Mouse (Mus musculus): Measurements from ENCODE around the gene Frk. TPM values are rescaled to one million over a fixed set of nuclear protein-coding genes. Genes with fewer than 3 reads are reported as not detected.
"Not testable (repeated sequence)": the region's sequence is repeated elsewhere in the genome, so short reads cannot be mapped to it uniquely, and the experiment has no call there.

The Frk gene
- 4.2 and 5.2 TPM in 2 replicates for total RNA-seq (2014; rRNA removed)
- 0.92 and 1.2 TPM in 2 replicates for polyA plus RNA-seq (2012; rRNA removed)

DNA sequence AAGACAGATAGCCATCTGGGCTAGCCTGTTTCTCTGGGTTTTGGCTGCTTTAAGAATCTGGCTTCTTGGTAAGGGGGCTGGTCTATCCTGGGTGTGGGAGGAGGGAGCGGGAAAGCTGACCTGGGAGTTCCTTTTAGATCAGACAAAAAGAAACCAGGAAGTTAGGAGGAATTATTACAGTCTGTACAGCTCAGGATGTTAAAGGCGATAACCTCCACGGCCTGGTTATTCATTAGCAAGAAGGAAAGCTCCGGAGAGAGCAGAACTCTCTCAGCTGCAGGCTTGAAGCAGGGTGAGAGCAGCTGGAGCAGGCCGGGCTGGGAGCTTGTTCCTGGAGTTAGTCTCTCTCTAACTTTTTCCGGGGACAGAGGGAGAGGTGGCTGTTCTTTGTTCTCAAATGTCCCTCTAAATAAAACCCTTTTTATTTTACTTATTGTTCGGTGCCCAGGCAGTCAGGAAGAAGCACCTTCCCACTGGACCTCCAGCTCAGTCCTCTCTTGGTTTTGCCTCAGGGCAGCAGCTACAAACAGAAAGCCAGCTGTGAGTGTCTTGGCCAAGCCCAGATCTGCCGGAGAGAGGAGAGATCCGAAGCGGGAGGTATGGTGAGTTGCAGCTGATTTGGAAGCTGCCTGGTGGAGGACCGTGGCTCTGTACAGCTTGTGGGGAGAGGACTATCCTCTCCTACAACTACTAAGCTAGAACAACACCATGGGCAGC lies at the start of gene Frk:
Gene Frk (plus strand): TSS at position 103 of the 717 bp plus-strand sequence.
- Histone ChIP-seq H3K4me3 (ENCODE audit: insufficient read depth, low read depth, low read length) (peak within 1 kb of the TSS; percentile 38), H3K9ac (ENCODE audit: low read depth, low read length) (peak within 1 kb of the TSS; percentile 44), H3K79me2 (ENCODE audit: control insufficient read depth, insufficient read depth, low read length) (no peaks in the 10 kb centered on the region), H3K36me3 (ENCODE audit: control insufficient read depth, insufficient read depth, low read length) (no peaks in the 10 kb centered on the region), H3K27ac (replicated peaks; ENCODE audit: insufficient read depth, low read depth, low read length) (peak within 1 kb of the TSS; percentile 25), H3K27me3 (ENCODE audit: control insufficient read depth, insufficient read depth, low read length) (no peaks in the 10 kb centered on the region), H3K4me1 (ENCODE audit: control insufficient read depth, insufficient read depth, low read length) (no peaks in the 10 kb centered on the region)
- TF ChIP-seq CTCF (IDR thresholded peaks at IDR 0.05; ENCODE audit: low read depth, low read length) (no peak), POLR2A (IDR thresholded peaks at IDR 0.05; ENCODE audit: extremely low read depth, insufficient read depth, low read length) (no peak)
- WGBS, result 2% methylated on average over 11 of the region's 11 CpGs
- DNase-seq (ENCODE audit: extremely low read depth, low read depth, low spot score), result peak; percentile 74

DNA sequence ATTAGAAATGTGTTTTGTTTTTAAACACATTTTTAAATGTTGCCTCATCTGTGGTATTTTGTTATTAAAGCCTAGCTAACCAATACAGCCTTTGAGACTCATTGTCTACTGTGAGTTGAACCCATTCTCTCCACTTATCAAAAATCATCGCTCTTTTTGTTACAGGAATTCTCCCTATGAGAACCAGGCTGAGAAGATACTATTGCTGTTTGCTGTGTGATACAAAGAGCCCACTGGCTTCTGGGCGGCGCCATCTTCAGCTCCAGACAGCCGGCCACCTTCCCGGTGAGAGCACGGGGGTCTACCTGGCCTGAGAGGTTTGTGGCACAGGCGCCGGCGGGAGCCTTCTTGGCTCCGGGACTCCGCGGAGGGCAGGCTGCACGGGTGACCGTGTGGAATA lies 49.0 kb upstream of the Frk start:
- DNase-seq (ENCODE audit: extremely low read depth, low read depth, low spot score), result not testable (repeated sequence)

DNA sequence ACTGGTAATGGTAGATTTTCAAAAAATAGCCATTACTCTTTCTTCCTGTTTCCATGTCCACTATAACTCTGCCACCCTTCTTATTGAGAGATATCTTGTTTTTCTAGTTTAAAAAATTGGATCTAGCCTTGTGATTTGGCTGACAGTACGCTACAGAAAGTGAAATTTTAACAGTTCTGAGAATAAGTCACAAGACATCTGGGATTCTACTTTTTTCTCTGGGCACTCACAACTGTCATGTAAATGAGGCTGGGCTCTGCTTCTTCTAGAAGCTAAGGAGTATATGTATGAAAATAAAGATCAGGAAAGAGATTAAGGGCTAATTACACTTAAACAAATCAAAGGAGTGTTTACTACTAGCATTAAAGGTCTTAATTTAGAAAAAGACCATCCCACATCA lies 33.7 kb upstream of the Frk start:
- no peak overlapping the region for H3K27ac ChIP-seq (replicated peaks; ENCODE audit: insufficient read depth, low read depth, low read length)
- WGBS, result 74% methylated on average over 1 of the region's 1 CpGs

More for the DNA sequence above, 49.0 kb upstream of the Frk start:
- not testable (repeated sequence) for H3K4me1 ChIP-seq (ENCODE audit: control insufficient read depth, insufficient read depth, low read length); H3K27me3 ChIP-seq (ENCODE audit: control insufficient read depth, insufficient read depth, low read length); H3K4me3 ChIP-seq (ENCODE audit: insufficient read depth, low read depth, low read length); H3K79me2 ChIP-seq (ENCODE audit: control insufficient read depth, insufficient read depth, low read length); H3K9ac ChIP-seq (ENCODE audit: low read depth, low read length); H3K36me3 ChIP-seq (ENCODE audit: control insufficient read depth, insufficient read depth, low read length); H3K27ac ChIP-seq (replicated peaks; ENCODE audit: insufficient read depth, low read depth, low read length)
- 94% methylated on average over 9 of the region's 14 CpGs for WGBS

DNA sequence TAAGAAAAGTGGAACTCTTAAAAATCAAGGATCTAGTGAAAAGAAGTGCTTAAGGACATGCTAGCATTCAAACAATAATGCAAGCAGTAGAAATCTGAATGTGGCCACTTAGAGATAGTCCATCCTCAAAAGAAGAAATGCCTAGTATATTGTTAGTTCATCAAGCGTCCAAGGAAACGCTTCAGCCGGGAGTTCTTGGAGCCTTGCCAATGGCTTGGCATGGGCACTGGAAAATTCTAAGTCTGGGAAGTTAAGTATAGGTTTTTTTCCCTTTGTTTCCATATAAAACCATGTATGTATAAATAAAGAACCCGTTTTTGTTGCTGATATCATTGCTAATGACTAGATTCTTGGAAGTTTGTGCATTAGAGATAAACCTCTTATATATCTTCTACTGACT lies 21.7 kb upstream of the Frk start:
- no peaks in the 10 kb centered on the region for H3K36me3 ChIP-seq (ENCODE audit: control insufficient read depth, insufficient read depth, low read length)
- no peaks in the 10 kb centered on the region for H3K27me3 ChIP-seq (ENCODE audit: control insufficient read depth, insufficient read depth, low read length)
- H3K4me3 ChIP-seq (ENCODE audit: insufficient read depth, low read depth, low read length), result no peak overlapping the region
- DNase-seq (ENCODE audit: extremely low read depth, low read depth, low spot score), result no peak
- H3K27ac ChIP-seq (replicated peaks; ENCODE audit: insufficient read depth, low read depth, low read length), result no peak overlapping the region
- no peak overlapping the region for H3K9ac ChIP-seq (ENCODE audit: low read depth, low read length)
- no peaks in the 10 kb centered on the region for H3K79me2 ChIP-seq (ENCODE audit: control insufficient read depth, insufficient read depth, low read length)
- H3K4me1 ChIP-seq (ENCODE audit: control insufficient read depth, insufficient read depth, low read length), result no peaks in the 10 kb centered on the region
- TF ChIP-seq POLR2A (IDR thresholded peaks at IDR 0.05; ENCODE audit: extremely low read depth, insufficient read depth, low read length) (no peak), CTCF (IDR thresholded peaks at IDR 0.05; ENCODE audit: low read depth, low read length) (no peak)
- WGBS, result 71% methylated on average over 4 of the region's 4 CpGs

More for the DNA sequence above, 33.7 kb upstream of the Frk start:
- Histone ChIP-seq H3K4me1 (ENCODE audit: control insufficient read depth, insufficient read depth, low read length) (no peaks in the 10 kb centered on the region), H3K27me3 (ENCODE audit: control insufficient read depth, insufficient read depth, low read length) (no peaks in the 10 kb centered on the region), H3K79me2 (ENCODE audit: control insufficient read depth, insufficient read depth, low read length) (no peaks in the 10 kb centered on the region), H3K4me3 (ENCODE audit: insufficient read depth, low read depth, low read length) (no peak overlapping the region), H3K9ac (ENCODE audit: low read depth, low read length) (no peak overlapping the region), H3K36me3 (ENCODE audit: control insufficient read depth, insufficient read depth, low read length) (no peaks in the 10 kb centered on the region)
- DNase-seq (ENCODE audit: extremely low read depth, low read depth, low spot score), result no peak
- TF ChIP-seq CTCF (IDR thresholded peaks at IDR 0.05; ENCODE audit: low read depth, low read length) (no peak), POLR2A (IDR thresholded peaks at IDR 0.05; ENCODE audit: extremely low read depth, insufficient read depth, low read length) (no peak)

DNA sequence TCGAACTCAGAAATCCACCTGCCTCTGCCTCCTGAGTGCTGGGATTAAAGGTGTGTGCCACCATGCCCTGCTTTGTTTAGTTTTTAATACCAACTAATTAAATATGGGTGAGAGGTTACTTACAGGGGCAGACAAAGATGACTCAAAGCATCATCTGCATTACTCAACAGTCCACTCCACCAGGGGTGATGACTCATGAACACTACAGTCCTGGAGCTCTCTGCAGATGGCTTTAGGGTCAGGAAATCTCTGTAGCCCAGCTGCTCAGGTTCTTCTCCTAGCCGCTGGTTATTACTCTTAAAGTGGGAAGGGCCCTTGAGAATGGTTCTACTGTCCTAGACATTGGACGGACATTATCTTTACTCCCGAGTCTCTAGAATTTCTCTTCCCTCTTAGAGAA lies 18.9 kb upstream of the Frk start:
- Histone ChIP-seq H3K27me3 (ENCODE audit: control insufficient read depth, insufficient read depth, low read length) (no peaks in the 10 kb centered on the region), H3K4me1 (ENCODE audit: control insufficient read depth, insufficient read depth, low read length) (no peaks in the 10 kb centered on the region), H3K36me3 (ENCODE audit: control insufficient read depth, insufficient read depth, low read length) (no peaks in the 10 kb centered on the region), H3K4me3 (ENCODE audit: insufficient read depth, low read depth, low read length) (no peak overlapping the region), H3K79me2 (ENCODE audit: control insufficient read depth, insufficient read depth, low read length) (no peaks in the 10 kb centered on the region), H3K27ac (replicated peaks; ENCODE audit: insufficient read depth, low read depth, low read length) (no peak overlapping the region), H3K9ac (ENCODE audit: low read depth, low read length) (no peak overlapping the region)
- TF ChIP-seq CTCF (IDR thresholded peaks at IDR 0.05; ENCODE audit: low read depth, low read length) (no peak), POLR2A (IDR thresholded peaks at IDR 0.05; ENCODE audit: extremely low read depth, insufficient read depth, low read length) (no peak)
- no peak for DNase-seq (ENCODE audit: extremely low read depth, low read depth, low spot score)
- WGBS, result 89% methylated on average over 4 of the region's 4 CpGs

DNA sequence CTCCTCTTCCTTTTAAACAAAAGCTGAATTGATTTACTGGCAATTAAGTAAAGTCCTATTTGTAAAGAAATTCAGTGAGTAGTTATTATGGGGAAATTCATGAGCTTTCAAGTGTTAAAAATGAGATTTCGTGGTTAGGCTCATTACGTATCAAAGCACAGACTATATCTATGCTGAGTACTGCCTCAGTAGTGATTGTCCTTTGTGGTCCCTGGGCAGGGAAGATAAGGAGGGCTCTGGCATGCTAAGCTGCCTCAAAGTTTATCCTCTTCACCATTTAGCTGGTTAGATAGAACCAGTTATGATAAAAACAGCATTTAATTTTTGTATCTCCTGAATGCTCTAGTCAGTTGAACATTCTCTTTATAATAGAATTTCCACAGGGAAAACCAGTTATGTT lies 14.2 kb upstream of the Frk start:
- no peaks in the 10 kb centered on the region for H3K27me3 ChIP-seq (ENCODE audit: control insufficient read depth, insufficient read depth, low read length)
- no peak for DNase-seq (ENCODE audit: extremely low read depth, low read depth, low spot score)
- H3K27ac ChIP-seq (replicated peaks; ENCODE audit: insufficient read depth, low read depth, low read length), result no peak overlapping the region
- H3K79me2 ChIP-seq (ENCODE audit: control insufficient read depth, insufficient read depth, low read length), result no peaks in the 10 kb centered on the region
- H3K9ac ChIP-seq (ENCODE audit: low read depth, low read length), result no peak overlapping the region
- H3K4me3 ChIP-seq (ENCODE audit: insufficient read depth, low read depth, low read length), result no peak overlapping the region
- no peaks in the 10 kb centered on the region for H3K36me3 ChIP-seq (ENCODE audit: control insufficient read depth, insufficient read depth, low read length)
- no peaks in the 10 kb centered on the region for H3K4me1 ChIP-seq (ENCODE audit: control insufficient read depth, insufficient read depth, low read length)
- WGBS, result 65% methylated on average over 2 of the region's 2 CpGs
- no peak for TF ChIP-seq CTCF (IDR thresholded peaks at IDR 0.05; ENCODE audit: low read depth, low read length)
- no peak for TF ChIP-seq POLR2A (IDR thresholded peaks at IDR 0.05; ENCODE audit: extremely low read depth, insufficient read depth, low read length)
